Mouse (Mus musculus): ENCODE measurements at regions not wholly inside any gene's neighbourhood (a gene's known extent, or its start where the extent isn't known, plus 50 kb on each side); places are given as distances from the start of the nearest gene placed in this dataset.

GRCm38 (mm10) chr11:79778522-79778921, 183.7 kb downstream of the Utp6 start:
- TF ChIP-seq CTCF (IDR thresholded peaks at IDR 0.05; ENCODE audit: low read depth, low read length) (no peak), GATA1 (IDR thresholded peaks at IDR 0.05; ENCODE audit: borderline replicate concordance, low read length) (no peak), TAL1 (conservative IDR thresholded peaks at IDR 0.05; ENCODE audit: low read depth, low read length) (no peak), POLR2AphosphoS5 (IDR thresholded peaks at IDR 0.05; ENCODE audit: insufficient replicate concordance, low read depth, low read length) (no peak)

Data from G1E (cell line).